Mouse (Mus musculus) testis, adult 2 months (tissue): ENCODE results near the gene Gpx3.

ENCODE experiments used
- CTCF ChIP-seq: fragments of 200-500 bp; IDR thresholded peaks from 2 replicates; pipeline ENCODE4 v1.5.1; 2012; ENCODE audit warnings: low read depth, mild to moderate bottlenecking, inconsistent platforms, low read length, moderate library complexity; ENCODE audit not compliant: control insufficient read depth, insufficient read depth, insufficient replicate concordance
- POLR2A ChIP-seq: fragments of 200-500 bp; IDR thresholded peaks from 2 replicates; pipeline ENCODE4 v1.6.1; 2012; ENCODE audit warnings: low read depth, mild to moderate bottlenecking, inconsistent platforms, low read length, moderate library complexity; ENCODE audit not compliant: control insufficient read depth

- TF ChIP-seq CTCF (no peak), POLR2A (0 out of 2 replicates have a peak, but pooled peaks have one; percentile 24)
Measured at GRCm38 (mm10) chr11:54902333-54903323, at the start of gene Gpx3.
